Mouse (Mus musculus): Measurements from ENCODE around the gene Pcdh7. TPM values are rescaled to one million over a fixed set of nuclear protein-coding genes. Genes with fewer than 3 reads are reported as not detected.

Gene Pcdh7
- polyA plus RNA-seq, 1 experiment = not detected

- peaks cover 4% of the 10 kb centered on the region; the same call in 1 of the 2 replicates for H3K4me1 ChIP-seq (ENCODE audit: control insufficient read depth, insufficient read depth, low read length)
- WGBS = 42% methylated on average over 7 of the region's 7 CpGs
- TF ChIP-seq CTCF (IDR thresholded peaks at IDR 0.05; ENCODE audit: insufficient read depth, low read depth, low read length) (no peak), POLR2A (IDR thresholded peaks at IDR 0.05; ENCODE audit: insufficient read depth, low read depth, low read length) (no peak)
- H3K27ac ChIP-seq (ENCODE audit: insufficient read depth, low read depth, low read length) = no peak overlapping the region
- no peak overlapping the region for H3K4me3 ChIP-seq (ENCODE audit: insufficient read depth, low read depth, low read length)
Measured at GRCm38 (mm10) chr5:57899018-57899614, 181.3 kb downstream of the Pcdh7 start.

DNA sequence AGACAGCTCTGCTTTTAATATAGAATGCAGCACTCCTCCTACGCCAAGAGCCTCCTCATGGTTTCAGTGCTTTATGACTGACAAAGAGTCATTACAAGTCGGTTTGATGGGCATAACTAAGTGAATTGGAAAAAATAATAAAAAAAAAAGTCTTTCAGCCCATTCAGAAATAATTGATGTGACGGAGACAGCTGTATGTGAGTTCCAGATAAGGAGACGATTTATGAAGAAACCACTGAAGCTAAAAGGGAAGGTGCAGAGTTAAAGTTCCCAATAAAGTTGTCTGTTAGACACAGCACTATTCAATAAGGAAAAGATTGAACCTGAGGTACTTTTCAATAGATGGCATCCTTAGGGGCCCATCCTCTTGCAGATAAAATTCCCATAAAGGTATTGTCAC, 189.5 kb downstream of the Pcdh7 start:
- Histone ChIP-seq H3K4me1 (ENCODE audit: control insufficient read depth, insufficient read depth, low read length) (no peaks in the 10 kb centered on the region), H3K27ac (ENCODE audit: insufficient read depth, low read depth, low read length) (no peak overlapping the region), H3K4me3 (ENCODE audit: insufficient read depth, low read depth, low read length) (no peak overlapping the region)
- WGBS = 79% methylated on average over 4 of the region's 4 CpGs
- TF ChIP-seq CTCF (IDR thresholded peaks at IDR 0.05; ENCODE audit: insufficient read depth, low read depth, low read length) (no peak), POLR2A (IDR thresholded peaks at IDR 0.05; ENCODE audit: insufficient read depth, low read depth, low read length) (no peak)

DNA sequence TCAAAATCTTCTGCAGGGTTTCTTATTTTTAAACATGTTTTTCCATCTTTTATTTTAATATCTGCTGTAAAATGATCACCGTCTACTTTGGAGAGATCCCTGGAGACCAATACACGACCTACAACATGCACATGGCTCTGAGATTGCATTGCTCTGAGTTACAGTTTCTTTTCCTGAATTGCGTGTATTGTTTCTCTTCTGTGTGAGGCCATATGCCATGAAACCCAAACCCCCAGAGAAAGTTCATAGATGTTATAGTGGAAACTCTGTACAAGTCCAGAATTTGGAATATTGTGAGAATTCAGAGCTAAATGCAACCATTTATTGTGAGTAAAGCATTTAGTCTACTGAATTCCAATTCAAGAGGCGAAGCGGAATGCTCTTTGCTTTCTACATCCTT, 203.4 kb downstream of the Pcdh7 start:
- TF ChIP-seq CTCF (IDR thresholded peaks at IDR 0.05; ENCODE audit: insufficient read depth, low read depth, low read length) = no peak
- no peak overlapping the region for H3K4me3 ChIP-seq (ENCODE audit: insufficient read depth, low read depth, low read length)
- no peaks in the 10 kb centered on the region for H3K4me1 ChIP-seq (ENCODE audit: control insufficient read depth, insufficient read depth, low read length)
- no peak overlapping the region for H3K27ac ChIP-seq (ENCODE audit: insufficient read depth, low read depth, low read length)
- WGBS = 91% methylated on average over 5 of the region's 5 CpGs

- no peak for TF ChIP-seq CTCF (IDR thresholded peaks at IDR 0.05; ENCODE audit: insufficient read depth, low read depth, low read length)
- no peak for TF ChIP-seq POLR2A (IDR thresholded peaks at IDR 0.05; ENCODE audit: insufficient read depth, low read depth, low read length)
- 96% methylated on average over 5 of the region's 5 CpGs for WGBS
- no peak overlapping the region for H3K4me3 ChIP-seq (ENCODE audit: insufficient read depth, low read depth, low read length)
- no peaks in the 10 kb centered on the region for H3K4me1 ChIP-seq (ENCODE audit: control insufficient read depth, insufficient read depth, low read length)
- H3K27ac ChIP-seq (ENCODE audit: insufficient read depth, low read depth, low read length) = no peak overlapping the region
Measured at GRCm38 (mm10) chr5:57931331-57931730, 213.6 kb downstream of the Pcdh7 start.

- no peak overlapping the region for H3K4me3 ChIP-seq (ENCODE audit: insufficient read depth, low read depth, low read length)
- TF ChIP-seq POLR2A (IDR thresholded peaks at IDR 0.05; ENCODE audit: insufficient read depth, low read depth, low read length) = no peak
- WGBS = 97% methylated on average over 5 of the region's 5 CpGs
- no peaks in the 10 kb centered on the region for H3K4me1 ChIP-seq (ENCODE audit: control insufficient read depth, insufficient read depth, low read length)
- H3K27ac ChIP-seq (ENCODE audit: insufficient read depth, low read depth, low read length) = no peak overlapping the region
Measured at GRCm38 (mm10) chr5:57931738-57932137, 214.0 kb downstream of the Pcdh7 start.

DNA sequence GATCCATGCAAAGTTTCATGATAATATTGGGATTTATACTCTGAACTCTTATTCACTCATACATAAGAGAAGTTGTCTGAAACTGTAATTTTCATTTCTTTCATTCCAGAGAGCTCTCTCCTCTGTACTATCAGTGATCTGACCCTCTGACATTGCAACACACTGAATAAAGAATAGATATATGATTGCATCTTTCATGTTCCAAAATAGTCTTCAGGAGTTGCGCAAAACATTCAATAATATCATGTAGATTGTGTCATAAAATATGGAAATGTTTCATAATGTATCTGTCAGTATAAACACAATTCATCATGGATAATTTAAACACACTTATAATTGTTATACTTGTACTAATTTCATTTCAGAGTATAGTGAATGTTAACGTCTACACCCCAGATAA, 216.9 kb downstream of the Pcdh7 start:
- no peak for TF ChIP-seq POLR2A (IDR thresholded peaks at IDR 0.05; ENCODE audit: insufficient read depth, low read depth, low read length)
- no peak for TF ChIP-seq CTCF (IDR thresholded peaks at IDR 0.05; ENCODE audit: insufficient read depth, low read depth, low read length)
- Histone ChIP-seq H3K4me3 (ENCODE audit: insufficient read depth, low read depth, low read length) (no peak overlapping the region), H3K4me1 (ENCODE audit: control insufficient read depth, insufficient read depth, low read length) (no peaks in the 10 kb centered on the region), H3K27ac (ENCODE audit: insufficient read depth, low read depth, low read length) (no peak overlapping the region)
- 91% methylated on average over 2 of the region's 2 CpGs for WGBS

DNA sequence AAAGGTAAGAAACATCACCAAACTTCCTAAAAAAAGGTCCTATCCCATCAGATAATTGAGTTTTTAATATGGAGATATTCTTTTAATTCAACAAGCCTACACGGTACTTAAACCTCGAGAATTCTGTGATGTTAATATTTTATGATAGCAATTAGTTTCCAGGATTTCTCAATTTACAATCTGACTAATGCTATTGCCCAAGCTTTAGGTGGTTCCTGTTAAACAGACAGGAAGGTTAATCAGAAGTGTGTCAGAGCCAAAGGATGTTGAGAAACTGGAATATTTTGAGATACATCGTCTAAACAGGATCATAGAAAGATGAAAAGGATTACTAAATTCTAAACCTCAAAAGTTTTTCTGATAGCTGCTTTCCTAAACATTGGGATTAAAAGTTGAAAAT, 222.7 kb downstream of the Pcdh7 start:
- TF ChIP-seq CTCF (IDR thresholded peaks at IDR 0.05; ENCODE audit: insufficient read depth, low read depth, low read length) = no peak
- TF ChIP-seq POLR2A (IDR thresholded peaks at IDR 0.05; ENCODE audit: insufficient read depth, low read depth, low read length) = no peak
- no peak overlapping the region for H3K27ac ChIP-seq (ENCODE audit: insufficient read depth, low read depth, low read length)
- H3K4me3 ChIP-seq (ENCODE audit: insufficient read depth, low read depth, low read length) = no peak overlapping the region
- WGBS = 90% methylated on average over 3 of the region's 3 CpGs
- H3K4me1 ChIP-seq (ENCODE audit: control insufficient read depth, insufficient read depth, low read length) = no peaks in the 10 kb centered on the region

- H3K4me1 ChIP-seq (ENCODE audit: control insufficient read depth, insufficient read depth, low read length) = no peaks in the 10 kb centered on the region
- no peak overlapping the region for H3K27ac ChIP-seq (ENCODE audit: insufficient read depth, low read depth, low read length)
- H3K4me3 ChIP-seq (ENCODE audit: insufficient read depth, low read depth, low read length) = no peak overlapping the region
- 84% methylated on average over 2 of the region's 2 CpGs for WGBS
- no peak for TF ChIP-seq POLR2A (IDR thresholded peaks at IDR 0.05; ENCODE audit: insufficient read depth, low read depth, low read length)
- TF ChIP-seq CTCF (IDR thresholded peaks at IDR 0.05; ENCODE audit: insufficient read depth, low read depth, low read length) = no peak
Measured at GRCm38 (mm10) chr5:57943176-57943575, 225.4 kb downstream of the Pcdh7 start.

DNA sequence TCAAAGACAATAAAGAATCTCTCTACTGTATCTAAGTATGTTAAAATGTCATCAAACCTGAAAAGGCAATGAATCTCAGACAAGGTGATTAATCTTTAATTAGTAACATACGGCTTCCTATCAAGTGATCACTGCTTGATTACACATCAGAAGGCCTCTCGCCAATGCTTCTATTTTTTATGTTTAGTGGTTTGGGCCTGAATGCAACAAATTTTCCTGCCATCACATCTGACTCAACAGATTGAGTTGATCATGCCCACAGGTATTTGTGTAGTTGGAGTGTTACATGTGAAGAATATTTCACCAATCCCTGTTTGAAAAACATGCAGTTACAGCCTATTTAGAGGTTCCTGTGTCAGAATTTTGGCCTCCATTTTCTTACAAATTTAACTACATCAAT, 225.8 kb downstream of the Pcdh7 start:
- Histone ChIP-seq H3K27ac (ENCODE audit: insufficient read depth, low read depth, low read length) (no peak overlapping the region), H3K4me3 (ENCODE audit: insufficient read depth, low read depth, low read length) (no peak overlapping the region), H3K4me1 (ENCODE audit: control insufficient read depth, insufficient read depth, low read length) (no peaks in the 10 kb centered on the region)
- TF ChIP-seq POLR2A (IDR thresholded peaks at IDR 0.05; ENCODE audit: insufficient read depth, low read depth, low read length) = no peak
- TF ChIP-seq CTCF (IDR thresholded peaks at IDR 0.05; ENCODE audit: insufficient read depth, low read depth, low read length) = no peak
- 92% methylated on average over 2 of the region's 2 CpGs for WGBS

GRCm38 (mm10) chr5:57945419-57945818, 227.7 kb downstream of the Pcdh7 start:
- TF ChIP-seq CTCF (IDR thresholded peaks at IDR 0.05; ENCODE audit: insufficient read depth, low read depth, low read length) (no peak), POLR2A (IDR thresholded peaks at IDR 0.05; ENCODE audit: insufficient read depth, low read depth, low read length) (no peak)
- H3K27ac ChIP-seq (ENCODE audit: insufficient read depth, low read depth, low read length) = no peak overlapping the region
- WGBS = 88% methylated on average over 3 of the region's 3 CpGs
- H3K4me1 ChIP-seq (ENCODE audit: control insufficient read depth, insufficient read depth, low read length) = no peaks in the 10 kb centered on the region
- H3K4me3 ChIP-seq (ENCODE audit: insufficient read depth, low read depth, low read length) = no peak overlapping the region
